Comparison of ENCODE assay signal across 27 mouse cellular contexts in the genomic region with DNA sequence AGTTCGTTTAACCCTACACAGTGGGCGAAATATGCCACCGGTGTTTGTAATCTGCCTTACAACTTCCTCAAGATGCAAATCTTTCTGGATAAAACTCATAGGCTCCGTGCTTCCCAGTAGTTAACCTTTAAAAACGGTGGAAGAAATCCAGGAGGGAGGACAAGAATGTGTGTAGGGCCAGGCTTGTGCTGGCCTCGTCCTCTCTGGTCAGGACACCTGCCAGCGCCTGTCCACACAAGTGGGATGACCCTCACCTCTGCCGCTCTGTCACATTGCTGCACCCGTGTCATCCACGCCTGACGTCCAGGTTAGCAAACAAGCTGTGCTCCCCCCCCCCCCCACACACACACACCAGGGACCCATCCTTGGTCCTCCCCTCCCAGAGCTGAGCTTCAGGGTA. TPM values are rescaled to one million over a fixed set of nuclear protein-coding genes. Genes with fewer than 3 reads are reported as not detected.
A peak's percentile ranks its signal among the peaks of the same experiment; 100 is the strongest.
DNase-seq lines count a peak whose midpoint lies in the region; ATAC-seq and TF ChIP-seq lines count a peak whose summit lies in the region.
"Had no signal": no experiment of that assay in that cellular context is flagged by ENCODE, and none has a peak within 500 bp of the region (broad histone marks: within the 10 kb centered on the region; RNA-seq: fewer than 3 reads in every experiment).

No protein-coding gene starts in this region.

- no peak overlapping the region for H3K4me2 ChIP-seq in liver, embryonic 12.5 days
- H3K4me2 ChIP-seq: embryonic facial prominence, embryonic 13.5 days; forebrain, embryonic 12.5 days; forebrain, embryonic 15.5 days; heart, embryonic 12.5 days; heart, embryonic 15.5 days; hindbrain, embryonic 13.5 days had no signal

- H3K27me3 ChIP-seq in liver, adult 2 months (ENCODE audit: control insufficient read depth, insufficient read depth, low read length), result no peaks in the 10 kb centered on the region
- peaks cover 31% of the 10 kb centered on the region for H3K27me3 ChIP-seq in liver, embryonic 12.5 days (replicated peaks)
- H3K27me3 ChIP-seq: embryonic facial prominence, embryonic 13.5 days; forebrain, embryonic 15.5 days; heart, embryonic 12.5 days had no signal

- no peaks in the 10 kb centered on the region for H3K36me3 ChIP-seq in liver, adult 2 months (ENCODE audit: control insufficient read depth, insufficient read depth, low read length)
- H3K36me3 ChIP-seq in liver, embryonic 12.5 days, result no peaks in the 10 kb centered on the region
- H3K36me3 ChIP-seq: embryonic facial prominence, embryonic 10.5 days; embryonic facial prominence, embryonic 13.5 days; forebrain, embryonic 12.5 days; forebrain, embryonic 15.5 days; heart, embryonic 12.5 days; heart, embryonic 15.5 days; hindbrain, embryonic 10.5 days; hindbrain, embryonic 13.5 days had no signal

- whole genome bisulfite sequencing in liver, adult 2 months, result 77% methylated on average over 11 of the region's 11 CpGs
- WGBS in liver, embryonic 12.5 days (ENCODE audit: insufficient replicate concordance), result 72% methylated on average over 11 of the region's 11 CpGs

- no peak overlapping the region for H3K4me3 ChIP-seq in gastrocnemius, adult 2 months
- H3K4me3 ChIP-seq in liver, adult 2 months (ENCODE audit: insufficient read depth, low read depth, low read length), result no peak overlapping the region
- H3K4me3 ChIP-seq in liver, embryonic 12.5 days, result no peak overlapping the region
- H3K4me3 ChIP-seq: embryonic facial prominence, embryonic 10.5 days; embryonic facial prominence, embryonic 13.5 days; erythroblast, embryonic 14.5 days; forebrain, embryonic 12.5 days; forebrain, embryonic 15.5 days; heart, embryonic 12.5 days; heart, embryonic 15.5 days; hindbrain, embryonic 10.5 days; hindbrain, embryonic 13.5 days had no signal

- no peak for TF ChIP-seq CTCF in gastrocnemius, adult 2 months (IDR thresholded peaks at IDR 0.05)
- no peak for TF ChIP-seq CTCF in liver, adult 2 months (IDR thresholded peaks at IDR 0.05; ENCODE audit: low read depth, low read length)

- H3K79me2 ChIP-seq in liver, adult 2 months (ENCODE audit: control insufficient read depth, insufficient read depth, low read length), result peaks cover 8% of the 10 kb centered on the region; the same call in 1 of the 2 replicates

- intact Hi-C loops in gastrocnemius, adult 2 months (cut with DNase I), result no loop called here

- H3K9ac ChIP-seq in liver, adult 2 months (ENCODE audit: low read depth, low read length), result no peak overlapping the region
- no peak overlapping the region for H3K9ac ChIP-seq in liver, embryonic 12.5 days
- H3K9ac ChIP-seq: embryonic facial prominence, embryonic 13.5 days; forebrain, embryonic 12.5 days; forebrain, embryonic 15.5 days; heart, embryonic 12.5 days; heart, embryonic 15.5 days; hindbrain, embryonic 13.5 days had no signal

- no peaks in the 10 kb centered on the region for H3K9me3 ChIP-seq in liver, embryonic 12.5 days (replicated peaks)
- H3K9me3 ChIP-seq: embryonic facial prominence, embryonic 10.5 days; embryonic facial prominence, embryonic 13.5 days; forebrain, embryonic 12.5 days; forebrain, embryonic 15.5 days; heart, embryonic 12.5 days; heart, embryonic 15.5 days; hindbrain, embryonic 10.5 days; hindbrain, embryonic 13.5 days had no signal

- ATAC-seq in liver, embryonic 12.5 days, result no peak
- ATAC-seq: CD4-positive, CD25-positive, alpha-beta regulatory T cell, adult 4 months; forebrain, embryonic 15.5 days; hindbrain, embryonic 16.5 days had no signal

- H3K27ac ChIP-seq in gastrocnemius, adult 2 months, result no peak overlapping the region
- no peak overlapping the region for H3K27ac ChIP-seq in liver, adult 2 months (replicated peaks; ENCODE audit: insufficient read depth, low read depth, low read length)
- H3K27ac ChIP-seq in liver, embryonic 12.5 days, result no peak overlapping the region
- H3K27ac ChIP-seq: embryonic facial prominence, embryonic 10.5 days; embryonic facial prominence, embryonic 13.5 days; forebrain, embryonic 12.5 days; forebrain, embryonic 15.5 days; heart, embryonic 15.5 days; hindbrain, embryonic 10.5 days; hindbrain, embryonic 13.5 days had no signal

- peak; percentile 47 for DNase-seq in gastrocnemius, adult 2 months
- DNase-seq in gastrocnemius, postnatal 25 days, result no peak
- peak; percentile 36 to 59 for DNase-seq in kidney, adult 8-10 months
- DNase-seq in kidney, postnatal 10 days, result no peak
- DNase-seq in liver, adult 2 months (ENCODE audit: extremely low read depth, low read depth, low spot score), result peak; percentile 60
- DNase-seq: adrenal gland, adult 2 months; adrenal gland, postnatal 14 days; cerebellum, adult 11 months; cerebellum, adult 8-10 months; cerebellum, postnatal 36 days; embryo, embryonic 11 days; gastrocnemius, postnatal 10 days; heart, adult 11 months; heart, postnatal 10 days; heart, postnatal 36 days had no signal

- no peak for TF ChIP-seq POLR2A in liver, adult 2 months (IDR thresholded peaks at IDR 0.05; ENCODE audit: extremely low read depth, insufficient read depth, low read length)

- peaks cover 5% of the 10 kb centered on the region for H3K4me1 ChIP-seq in liver, adult 2 months (ENCODE audit: control insufficient read depth, insufficient read depth, low read length)
- peaks cover 24% of the 10 kb centered on the region for H3K4me1 ChIP-seq in liver, embryonic 12.5 days

RNA-seq across cellular contexts. Expression of a gene that starts 3.4 kb away (rescaled TPM):
- 10 to 100 TPM; 55.1 to 58.5 TPM for total RNA-seq in gastrocnemius, adult 2 months (2021)
- total RNA-seq in gastrocnemius, postnatal 25 days (2021), result 10 to 100 TPM; 33.9 to 46.8 TPM
- total RNA-seq in liver, adult 2 months (2014; rRNA removed), result 37.1 and 37.7 TPM in 2 replicates
- polyA plus RNA-seq in liver, adult 2 months (2012; rRNA removed), result 22.6 and 26.1 TPM in 2 replicates
- 13.8 and 15.1 TPM in 2 replicates for polyA plus RNA-seq in liver, embryonic 12.5 days (2016; fragmentation: Nextera tagmentation; extraction: Ambion mirVana)

RNA-seq across cellular contexts. Expression of a gene that starts 54.9 kb away (rescaled TPM):
- total RNA-seq in gastrocnemius, adult 2 months (2021), result 10 to 100 TPM in 1 of 2 experiments, 1 to 10 TPM in 1; 7.1 to 11.5 TPM
- total RNA-seq in gastrocnemius, postnatal 25 days (2021), result 1 to 10 TPM; 8.5 to 8.6 TPM
- 10.8 and 14.6 TPM in 2 replicates for total RNA-seq in liver, adult 2 months (2014; rRNA removed)
- polyA plus RNA-seq in liver, adult 2 months (2012; rRNA removed), result 24.1 and 24.4 TPM in 2 replicates
- polyA plus RNA-seq in liver, embryonic 12.5 days (2016; fragmentation: Nextera tagmentation; extraction: Ambion mirVana), result 41.4 and 44.2 TPM in 2 replicates

RNA-seq across cellular contexts. Expression of a gene that starts 55.6 kb away (rescaled TPM):
- 1 to 10 TPM; 9.5 to 9.8 TPM for total RNA-seq in gastrocnemius, adult 2 months (2021)
- 1 to 10 TPM; 6.9 to 9.8 TPM for total RNA-seq in gastrocnemius, postnatal 25 days (2021)
- 11.2 and 11.9 TPM in 2 replicates for total RNA-seq in liver, adult 2 months (2014; rRNA removed)
- 2.6 and 5.4 TPM in 2 replicates for polyA plus RNA-seq in liver, adult 2 months (2012; rRNA removed)
- polyA plus RNA-seq in liver, embryonic 12.5 days (2016; fragmentation: Nextera tagmentation; extraction: Ambion mirVana), result 43.7 and 46.9 TPM in 2 replicates

Comparison
In these comparisons a context has a peak if more than half of its experiments do, and no peak if none do; other contexts are left out.
1. DNase-seq: peak in gastrocnemius, adult 2 months (single experiment), kidney, adult 8-10 months (2 of 2) and liver, adult 2 months (single experiment); none in gastrocnemius, postnatal 25 days (single experiment) and kidney, postnatal 10 days (single experiment).